Mouse (Mus musculus): ENCODE results near the gene Stmn3. TPM values are rescaled to one million over a fixed set of nuclear protein-coding genes. Genes with fewer than 3 reads are reported as not detected.
A peak's percentile ranks its signal among the peaks of the same experiment; 100 is the strongest.

The Stmn3 gene
- 57.3 and 91.3 TPM in 2 replicates for polyA plus RNA-seq (2016; fragmentation: Nextera tagmentation; extraction: Ambion mirVana)

DNA sequence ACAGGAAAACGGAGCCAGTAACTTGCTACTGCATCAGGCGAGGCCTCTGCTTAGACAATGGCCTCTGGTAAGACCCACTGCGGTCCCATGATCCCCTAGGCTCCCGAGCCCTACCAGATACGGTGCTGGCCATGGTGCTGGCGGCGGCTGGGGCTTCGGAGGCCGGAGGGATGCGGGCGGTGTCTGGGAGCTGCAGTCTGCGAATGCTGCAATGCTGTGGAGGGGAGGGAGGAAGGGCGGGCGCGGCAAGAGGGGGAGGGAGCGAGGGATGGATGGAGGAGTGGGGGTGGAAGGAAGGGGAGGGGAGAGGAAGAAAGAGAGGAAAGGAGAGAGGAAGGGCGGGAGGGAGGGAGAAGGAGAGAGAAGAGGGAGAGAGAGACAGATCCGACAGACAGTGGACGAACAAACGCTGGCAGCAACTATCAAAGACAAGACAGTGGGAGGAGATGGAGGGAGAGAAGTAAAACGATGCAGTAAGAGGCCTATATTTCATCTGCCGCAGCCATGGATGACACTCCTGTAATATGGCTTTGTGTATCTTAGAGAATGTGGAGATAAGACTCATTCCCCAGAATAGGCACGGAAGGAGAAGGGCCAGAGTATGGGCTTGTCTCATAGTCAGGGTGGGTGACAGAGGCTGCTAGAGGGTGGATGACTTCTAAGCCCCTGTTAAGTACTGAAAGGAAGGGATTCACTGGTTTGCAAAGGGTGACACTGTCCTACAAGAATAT lies at the start of gene Stmn3:
TSS of gene Stmn3 (minus strand) at position 421 of the 731 bp plus-strand sequence.
- H3K9me3 ChIP-seq, result no peaks in the 10 kb centered on the region
- H3K4me2 ChIP-seq (replicated peaks), result peak within 1 kb of the TSS; percentile 44
- peak; percentile 65 for ATAC-seq (ENCODE audit: insufficient number of reproducible peaks, insufficient read depth, low FRiP score, low TSS enrichment)
- 6% methylated on average over 23 of the region's 23 CpGs for WGBS
- H3K4me3 ChIP-seq, result peak within 1 kb of the TSS; percentile 33
- H3K27ac ChIP-seq, result 0 out of 2 replicates have a peak within 1 kb of the TSS, but pooled peaks have one; percentile 23
- H3K27me3 ChIP-seq, result peaks cover 45% of the 10 kb centered on the region
- peak within 1 kb of the TSS; percentile 27; the same call in 1 of the 2 replicates for H3K9ac ChIP-seq
- H3K4me1 ChIP-seq, result peaks cover 8% of the 10 kb centered on the region
- no peaks in the 10 kb centered on the region for H3K36me3 ChIP-seq

DNA sequence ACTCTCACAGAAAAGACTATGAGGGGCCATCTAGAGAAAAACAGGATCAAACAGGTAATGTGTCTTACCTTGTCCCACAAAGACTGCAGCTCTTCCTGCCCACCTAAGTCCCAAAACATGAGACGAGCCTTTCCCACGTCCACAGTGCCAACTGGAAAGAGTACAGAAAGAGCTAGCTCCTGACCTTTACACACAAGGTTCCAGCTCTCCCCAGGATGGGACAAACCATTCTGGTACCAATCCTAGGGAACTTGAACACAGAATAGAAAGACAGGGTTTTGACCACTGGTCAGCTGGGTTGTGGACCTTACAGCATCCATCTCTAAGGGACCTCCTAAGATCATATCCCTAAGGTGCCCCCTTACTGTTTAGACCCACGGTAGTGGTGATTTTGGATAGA lies 49.6 kb upstream of the Stmn3 start:
- Histone ChIP-seq H3K9ac (peak overlapping the region; percentile 86), H3K36me3 (peaks cover 47% of the 10 kb centered on the region)
- 80% methylated on average over 3 of the region's 3 CpGs for WGBS

DNA sequence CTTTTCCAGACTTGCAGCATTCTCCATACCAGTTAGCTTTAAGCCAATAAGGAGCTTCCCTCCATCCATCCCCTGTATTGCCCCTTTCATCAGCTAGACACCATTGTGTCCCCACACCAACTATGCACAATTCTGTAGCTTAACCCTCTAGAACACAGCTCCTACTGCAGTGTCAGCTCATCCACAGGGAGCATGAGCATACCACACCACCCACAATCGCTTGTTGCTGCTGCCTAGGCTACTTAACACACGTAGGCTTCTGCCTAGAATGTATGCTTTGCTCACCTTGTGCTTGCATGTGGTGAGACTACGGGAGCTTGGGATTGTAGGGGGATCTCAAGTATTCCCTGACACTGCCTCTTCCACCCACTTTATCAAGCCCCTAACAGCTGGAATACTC lies 42.5 kb upstream of the Stmn3 start:
- no peaks in the 10 kb centered on the region for H3K27me3 ChIP-seq
- H3K9ac ChIP-seq, result no peak overlapping the region
- 83% methylated on average over 3 of the region's 3 CpGs for WGBS
- H3K4me3 ChIP-seq, result no peak overlapping the region
- no peak overlapping the region for H3K4me2 ChIP-seq (replicated peaks)
- peaks cover 89% of the 10 kb centered on the region for H3K36me3 ChIP-seq
- H3K27ac ChIP-seq, result no peak overlapping the region
- no peaks in the 10 kb centered on the region for H3K9me3 ChIP-seq
- ATAC-seq (ENCODE audit: insufficient number of reproducible peaks, insufficient read depth, low FRiP score, low TSS enrichment), result no peak
- H3K4me1 ChIP-seq, result no peaks in the 10 kb centered on the region

More for the DNA sequence above, 49.6 kb upstream of the Stmn3 start:
- peaks cover 26% of the 10 kb centered on the region for H3K4me1 ChIP-seq
- H3K4me3 ChIP-seq, result peak overlapping the region; percentile 92
- no peak overlapping the region for H3K27ac ChIP-seq
- H3K4me2 ChIP-seq (replicated peaks), result peak overlapping the region; percentile 98
- no peak for ATAC-seq (ENCODE audit: insufficient number of reproducible peaks, insufficient read depth, low FRiP score, low TSS enrichment)
- H3K27me3 ChIP-seq, result no peaks in the 10 kb centered on the region
- no peaks in the 10 kb centered on the region for H3K9me3 ChIP-seq

DNA sequence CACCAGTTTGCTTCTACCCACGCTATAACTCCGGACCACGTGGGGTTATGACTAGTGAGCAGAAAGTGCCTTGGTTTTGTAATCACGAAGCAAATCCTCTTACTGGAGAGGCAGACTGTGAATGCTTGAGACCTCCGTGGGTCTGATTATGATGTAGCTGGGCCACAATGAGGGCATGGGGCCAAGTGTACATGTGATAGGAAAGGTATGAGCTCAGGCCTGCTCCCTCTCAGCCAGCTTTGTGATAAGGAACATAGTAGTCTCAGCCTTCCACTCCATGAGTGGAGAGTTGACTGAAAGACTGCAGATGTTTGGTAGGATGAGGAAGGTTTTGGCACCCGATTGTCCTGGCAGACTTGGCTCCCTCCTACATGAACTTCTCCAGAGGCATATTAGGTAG lies 28.5 kb upstream of the Stmn3 start:
- Histone ChIP-seq H3K27ac (no peak overlapping the region), H3K36me3 (peaks cover 79% of the 10 kb centered on the region), H3K4me1 (no peaks in the 10 kb centered on the region), H3K27me3 (no peaks in the 10 kb centered on the region), H3K9me3 (no peaks in the 10 kb centered on the region), H3K4me2 (replicated peaks) (no peak overlapping the region), H3K4me3 (no peak overlapping the region), H3K9ac (no peak overlapping the region)
- 89% methylated on average over 6 of the region's 6 CpGs for whole genome bisulfite sequencing
- ATAC-seq (ENCODE audit: insufficient number of reproducible peaks, insufficient read depth, low FRiP score, low TSS enrichment), result no peak

DNA sequence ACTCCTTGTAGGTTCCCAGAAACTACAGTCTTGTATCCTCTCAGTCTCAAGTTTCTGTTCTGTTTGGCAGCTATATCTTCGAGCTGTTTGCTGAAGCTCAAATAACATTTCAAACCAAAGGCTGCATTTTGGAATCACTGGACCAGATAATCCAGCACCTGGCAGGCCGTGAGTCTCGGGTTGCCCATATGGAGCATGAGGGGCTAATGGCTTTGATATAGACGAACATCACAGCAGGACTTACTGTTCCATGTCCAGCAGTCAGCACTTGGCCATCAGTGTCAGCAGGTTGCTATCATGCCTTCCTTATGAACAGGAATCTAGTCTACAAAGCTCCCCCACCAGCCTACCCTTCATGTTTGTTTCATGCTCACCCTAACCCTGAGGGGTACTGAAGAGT lies 26.1 kb upstream of the Stmn3 start:
- Histone ChIP-seq H3K36me3 (peaks cover 78% of the 10 kb centered on the region), H3K9ac (no peak overlapping the region)

DNA sequence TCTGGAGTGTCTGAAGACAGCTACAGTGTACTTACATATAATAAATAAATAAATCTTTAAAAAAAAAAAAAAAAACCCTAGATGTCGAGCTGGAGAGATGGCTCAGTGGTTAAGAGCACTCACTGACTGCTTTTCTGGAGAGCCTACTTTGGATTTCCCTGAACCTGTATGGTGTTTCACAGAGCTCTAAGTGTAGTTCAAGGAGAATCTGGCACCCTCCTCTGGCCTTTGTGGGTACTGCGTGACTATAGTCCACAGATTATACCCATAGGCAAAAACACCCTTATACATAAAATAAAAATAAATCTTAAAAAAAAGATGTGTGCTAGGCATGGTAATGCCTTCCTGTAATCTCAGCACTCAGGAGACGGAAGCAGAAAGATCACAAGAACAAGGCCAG lies 19.7 kb upstream of the Stmn3 start:
- no peak for ATAC-seq (ENCODE audit: insufficient number of reproducible peaks, insufficient read depth, low FRiP score, low TSS enrichment)
- 55% methylated on average over 3 of the region's 3 CpGs for WGBS

More for the DNA sequence above, 26.1 kb upstream of the Stmn3 start:
- H3K4me3 ChIP-seq, result no peak overlapping the region
- no peaks in the 10 kb centered on the region for H3K4me1 ChIP-seq
- H3K4me2 ChIP-seq (replicated peaks), result no peak overlapping the region
- no peak overlapping the region for H3K27ac ChIP-seq
- no peaks in the 10 kb centered on the region for H3K27me3 ChIP-seq
- WGBS, result 87% methylated on average over 4 of the region's 4 CpGs
- ATAC-seq (ENCODE audit: insufficient number of reproducible peaks, insufficient read depth, low FRiP score, low TSS enrichment), result no peak
- no peaks in the 10 kb centered on the region for H3K9me3 ChIP-seq

DNA sequence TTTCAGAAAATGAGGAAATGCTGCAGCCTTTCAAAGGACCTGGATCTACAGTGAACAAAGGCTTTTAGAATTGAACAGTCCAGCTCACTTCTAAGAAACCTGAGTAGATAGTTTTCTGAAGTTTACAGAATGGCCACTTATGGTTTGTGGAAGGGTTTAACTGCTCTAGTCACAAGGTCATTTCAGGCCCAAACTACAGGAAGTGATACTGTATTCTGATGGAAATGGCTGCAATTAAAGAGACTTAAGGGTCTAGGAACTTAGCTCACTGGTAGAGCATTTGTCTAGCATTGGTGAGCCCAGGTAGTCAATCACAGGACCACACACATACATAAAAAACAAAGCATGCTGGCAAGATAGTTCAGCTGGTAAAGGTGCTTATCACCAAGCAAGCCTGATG lies 18.2 kb upstream of the Stmn3 start:
- no peak overlapping the region for H3K27ac ChIP-seq
- H3K4me1 ChIP-seq, result no peaks in the 10 kb centered on the region
- H3K4me3 ChIP-seq, result no peak overlapping the region
- no peak overlapping the region for H3K4me2 ChIP-seq (replicated peaks)
- no peaks in the 10 kb centered on the region for H3K9me3 ChIP-seq
- no peak for ATAC-seq (ENCODE audit: insufficient number of reproducible peaks, insufficient read depth, low FRiP score, low TSS enrichment)
- no peaks in the 10 kb centered on the region for H3K27me3 ChIP-seq
- peaks cover 58% of the 10 kb centered on the region for H3K36me3 ChIP-seq
- no peak overlapping the region for H3K9ac ChIP-seq

More for the DNA sequence above, 19.7 kb upstream of the Stmn3 start:
- Histone ChIP-seq H3K36me3 (peaks cover 55% of the 10 kb centered on the region), H3K4me2 (replicated peaks) (no peak overlapping the region), H3K27me3 (no peaks in the 10 kb centered on the region), H3K27ac (no peak overlapping the region), H3K4me1 (no peaks in the 10 kb centered on the region), H3K4me3 (no peak overlapping the region), H3K9me3 (no peaks in the 10 kb centered on the region), H3K9ac (no peak overlapping the region)

DNA sequence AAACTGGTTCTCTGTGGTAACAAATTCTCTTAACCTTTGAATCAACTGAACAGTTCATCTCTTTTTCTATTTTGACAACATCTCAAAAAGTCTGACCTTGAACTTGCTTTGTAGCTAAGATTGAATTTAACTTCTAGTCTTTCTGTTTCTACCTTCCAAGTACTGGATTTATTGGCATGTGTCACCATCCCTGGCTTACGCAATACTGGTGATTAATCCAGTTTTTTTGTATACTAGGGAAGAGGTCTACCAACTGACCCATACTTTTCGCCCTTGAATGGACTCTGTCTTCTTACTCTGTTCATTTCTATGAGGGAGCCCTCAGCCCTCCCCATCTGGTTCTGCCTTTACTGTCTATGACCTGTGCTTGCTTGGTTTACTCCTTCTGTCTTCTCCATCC lies 11.8 kb upstream of the Stmn3 start:
- ATAC-seq (ENCODE audit: insufficient number of reproducible peaks, insufficient read depth, low FRiP score, low TSS enrichment), result no peak
- WGBS, result 93% methylated on average over 2 of the region's 2 CpGs

DNA sequence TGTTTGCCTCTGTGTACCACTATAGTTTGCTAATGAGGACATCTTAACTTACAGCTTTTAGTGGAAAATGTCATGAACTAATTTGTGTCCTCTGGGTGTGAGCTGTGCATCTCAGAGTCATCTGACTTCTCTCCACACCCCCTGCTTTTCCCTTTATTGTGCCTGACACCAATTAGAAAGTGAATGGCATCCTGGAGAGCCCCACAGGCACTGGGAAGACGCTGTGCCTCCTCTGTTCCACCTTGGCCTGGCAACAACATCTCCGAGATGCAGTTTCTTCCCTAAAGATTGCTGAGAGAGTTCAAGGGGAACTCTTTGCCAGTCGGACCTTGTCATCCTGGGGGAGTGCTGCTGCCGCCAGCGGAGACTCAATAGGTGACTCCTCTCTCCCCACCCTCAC lies 7.8 kb upstream of the Stmn3 start:
- H3K27ac ChIP-seq, result no peak overlapping the region
- H3K9ac ChIP-seq, result no peak overlapping the region
- H3K4me3 ChIP-seq, result no peak overlapping the region
- peaks cover 8% of the 10 kb centered on the region for H3K4me1 ChIP-seq
- peaks cover 45% of the 10 kb centered on the region for H3K36me3 ChIP-seq
- ATAC-seq (ENCODE audit: insufficient number of reproducible peaks, insufficient read depth, low FRiP score, low TSS enrichment), result no peak
- no peaks in the 10 kb centered on the region for H3K9me3 ChIP-seq
- no peaks in the 10 kb centered on the region for H3K27me3 ChIP-seq
- no peak overlapping the region for H3K4me2 ChIP-seq (replicated peaks)
- 82% methylated on average over 5 of the region's 5 CpGs for WGBS

More for the DNA sequence above, 11.8 kb upstream of the Stmn3 start:
- H3K36me3 ChIP-seq, result peaks cover 68% of the 10 kb centered on the region
- no peaks in the 10 kb centered on the region for H3K4me1 ChIP-seq
- no peak overlapping the region for H3K27ac ChIP-seq
- H3K9ac ChIP-seq, result no peak overlapping the region
- no peak overlapping the region for H3K4me2 ChIP-seq (replicated peaks)
- no peak overlapping the region for H3K4me3 ChIP-seq
- H3K9me3 ChIP-seq, result no peaks in the 10 kb centered on the region
- no peaks in the 10 kb centered on the region for H3K27me3 ChIP-seq

DNA sequence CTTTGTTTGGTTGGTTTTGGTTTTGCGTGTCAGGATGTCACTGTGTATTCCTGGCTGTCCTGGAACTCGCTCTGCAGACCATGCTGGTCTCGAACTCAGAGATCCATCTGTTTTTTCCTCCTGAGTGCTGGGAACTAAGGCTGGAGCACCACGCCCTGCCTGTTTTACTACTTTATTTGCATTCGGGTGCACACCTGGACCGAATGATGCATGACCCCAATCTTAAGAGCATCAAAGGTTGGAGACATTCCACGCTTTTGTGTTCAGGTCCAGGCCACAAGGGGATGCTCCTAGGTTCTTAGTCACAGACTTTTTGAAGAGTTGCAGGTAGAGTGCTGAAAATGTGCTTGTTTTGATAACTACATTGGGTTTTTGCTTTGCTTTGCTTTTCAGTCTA lies 5.8 kb upstream of the Stmn3 start:
- H3K9ac ChIP-seq, result peak overlapping the region; percentile 56
- H3K4me1 ChIP-seq, result peaks cover 8% of the 10 kb centered on the region
- peak overlapping the region; percentile 76 for H3K4me2 ChIP-seq (replicated peaks)
- no peaks in the 10 kb centered on the region for H3K9me3 ChIP-seq
- ATAC-seq (ENCODE audit: insufficient number of reproducible peaks, insufficient read depth, low FRiP score, low TSS enrichment), result no peak
- peak overlapping the region; percentile 67 for H3K4me3 ChIP-seq
- WGBS, result 14% methylated on average over 7 of the region's 7 CpGs
- H3K27me3 ChIP-seq, result peaks cover 4% of the 10 kb centered on the region
- peaks cover 31% of the 10 kb centered on the region for H3K36me3 ChIP-seq
- H3K27ac ChIP-seq, result 0 out of 2 replicates have a peak overlapping the region, but pooled peaks have one; percentile 65

DNA sequence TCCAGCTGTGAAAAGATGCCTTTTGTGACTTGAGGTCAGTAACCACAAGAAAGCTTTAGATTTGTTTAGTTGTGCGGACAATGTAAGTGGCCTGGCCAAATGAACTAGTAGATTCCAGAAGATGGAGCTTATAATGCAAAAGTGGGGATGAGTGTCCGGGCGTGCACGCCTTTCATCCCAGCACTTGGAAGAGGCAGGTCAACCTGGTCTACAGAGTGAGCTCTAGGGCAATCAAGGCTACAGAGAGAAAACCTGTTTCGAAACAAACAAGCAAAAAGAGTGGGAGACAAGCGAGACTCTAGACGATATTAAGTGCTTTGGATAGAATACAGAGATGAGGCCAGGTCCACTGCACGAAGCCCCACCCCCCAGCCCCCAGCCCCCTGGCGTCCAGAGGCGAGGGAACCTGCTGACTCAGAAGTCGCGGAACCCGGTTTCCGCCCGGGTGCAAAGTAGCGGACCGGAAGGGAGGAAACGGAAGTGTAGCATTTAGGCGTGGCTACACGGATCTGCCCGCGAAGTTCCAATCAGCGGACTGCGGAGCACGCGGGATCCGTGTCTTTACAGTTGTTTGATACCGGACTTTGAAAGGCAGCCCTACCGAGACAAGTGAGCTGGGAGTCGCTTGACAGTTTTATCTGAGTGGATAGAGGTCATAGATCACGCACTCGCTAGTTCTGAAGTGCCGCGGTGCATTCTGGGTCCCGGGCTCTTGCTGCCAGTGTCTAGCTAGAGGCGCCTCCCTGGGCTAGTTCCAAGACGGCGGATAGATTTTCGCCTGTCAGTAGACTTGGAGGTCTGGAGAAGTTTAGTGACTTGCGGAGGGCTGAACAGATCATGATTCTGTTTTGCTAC lies 5.2 kb upstream of the Stmn3 start, which contains the start of gene Rtel1:
TSS of gene Rtel1 (plus strand) at position 492 of the 855 bp plus-strand sequence.
- H3K36me3 ChIP-seq, result peaks cover 25% of the 10 kb centered on the region
- H3K4me3 ChIP-seq, result peak within 1 kb of the TSS; percentile 67
- H3K9me3 ChIP-seq, result no peaks in the 10 kb centered on the region
- H3K9ac ChIP-seq, result peak within 1 kb of the TSS; percentile 56
- peaks cover 8% of the 10 kb centered on the region for H3K4me1 ChIP-seq
- H3K4me2 ChIP-seq (replicated peaks), result peak within 1 kb of the TSS; percentile 76
- H3K27ac ChIP-seq, result peak within 1 kb of the TSS; percentile 65; the same call in 1 of the 2 replicates
- WGBS, result 6% methylated on average over 40 of the region's 40 CpGs
- peaks cover 11% of the 10 kb centered on the region for H3K27me3 ChIP-seq
- peak; percentile 86 for ATAC-seq (ENCODE audit: insufficient number of reproducible peaks, insufficient read depth, low FRiP score, low TSS enrichment)

Measured in embryonic facial prominence, embryonic 12.5 days (tissue).